Mouse (Mus musculus) ES-E14 (cell line): ENCODE measurements at regions not wholly inside any gene's neighbourhood (a gene's known extent, or its start where the extent isn't known, plus 50 kb on each side); places are given as distances from the start of the nearest gene placed in this dataset.

ENCODE experiments used
- DNase-seq: peaks from one replicate; pipeline ENCODE4 v3.0.0-alpha.2; 2013; ENCODE audit warnings: low read depth, low spot score
- H3K27ac ChIP-seq: 2 replicates; pipeline ENCODE4 v1.5.1; 2012; ENCODE audit warnings: low read depth, mild to moderate bottlenecking, low read length, moderate library complexity, mixed read lengths; ENCODE audit not compliant: poor library complexity, insufficient read depth, severe bottlenecking
- H3K36me3 ChIP-seq: 2 replicates; pipeline ENCODE4 v1.6.1; 2012; ENCODE audit warnings: mild to moderate bottlenecking, low read length, moderate library complexity, mixed read lengths; ENCODE audit not compliant: control insufficient read depth, poor library complexity, insufficient read depth, severe bottlenecking
- H3K4me1 ChIP-seq, 2 experiments: fragments of 150-350 bp in 1 of 2; sonication (generic) in 1 of 2; 2 replicates each; pipeline ENCODE4 v1.6.1; 2012; ENCODE audit warnings: low read length in 2 of 2, mild to moderate bottlenecking in 1 of 2, mixed read lengths in 1 of 2; ENCODE audit not compliant: control insufficient read depth in 2 of 2, insufficient read depth in 2 of 2, poor library complexity in 1 of 2
- H3K4me3 ChIP-seq, 2 experiments: fragments of 150-350 bp in 1 of 2; sonication (generic) in 1 of 2; 2 replicates each; pipeline ENCODE4 v1.5.1; 2012; ENCODE audit warnings: low read length in 2 of 2, low read depth in 1 of 2, mild to moderate bottlenecking in 1 of 2, mixed read lengths in 1 of 2; ENCODE audit not compliant: insufficient read depth in 1 of 2, poor library complexity in 1 of 2, severe bottlenecking in 1 of 2
- H3K9ac ChIP-seq: 2 replicates; pipeline ENCODE4 v1.6.1; 2012; ENCODE audit warnings: low read depth, mild to moderate bottlenecking, low read length, mixed read lengths; ENCODE audit not compliant: poor library complexity, insufficient read depth, severe bottlenecking
- H3K9me3 ChIP-seq: fragments of 150-350 bp; sonication (generic); 2 replicates; pipeline ENCODE4 v1.6.1; 2012; ENCODE audit warnings: low read depth, mild to moderate bottlenecking, low read length; ENCODE audit not compliant: control insufficient read depth, insufficient read depth
- CHD2 ChIP-seq: IDR thresholded peaks from 2 replicates; pipeline ENCODE4 v1.6.1; 2014; ENCODE audit warnings: mild to moderate bottlenecking, low read depth, low read length, inconsistent platforms
- HCFC1 ChIP-seq: IDR thresholded peaks from 2 replicates; pipeline ENCODE4 v1.6.1; 2012; ENCODE audit warnings: low read length, inconsistent platforms, borderline replicate concordance; ENCODE audit not compliant: insufficient read depth
- MAFK ChIP-seq: IDR thresholded peaks from 2 replicates; pipeline ENCODE4 v1.6.1; 2014; ENCODE audit warnings: mild to moderate bottlenecking, low read depth, low read length, inconsistent platforms; ENCODE audit not compliant: insufficient read depth
- ZC3H11A ChIP-seq: IDR thresholded peaks from 2 replicates; pipeline ENCODE4 v1.6.1; 2012; ENCODE audit warnings: low read depth, mild to moderate bottlenecking, inconsistent platforms, low read length, borderline replicate concordance
- ZNF384 ChIP-seq: IDR thresholded peaks from 2 replicates; pipeline ENCODE4 v1.6.1; 2012; ENCODE audit warnings: low read depth, low read length, inconsistent platforms
- in situ Hi-C, 2 experiments: fragments of 600-800 bp; cut with MboI; formaldehyde crosslinking; loops; one replicate each; pipeline ENCODE4 v1.15.1; 2025; ENCODE audit warnings: low sequenced_read_pairs in 2 of 2, inconsistent platforms in 1 of 2; ENCODE audit not compliant: unreplicated experiment in 2 of 2

GRCm38 (mm10) chr6:51656883-51657640, 133.4 kb downstream of the Snx10 start:
- no peak overlapping the region for H3K4me3 ChIP-seq
- H3K36me3 ChIP-seq: no peaks in the 10 kb centered on the region
- H3K27ac ChIP-seq: no peak overlapping the region
- H3K4me1 ChIP-seq: peaks cover 0 to 3% of the 10 kb centered on the region in 2 experiments; a peak in 1 of 4 replicates
- TF ChIP-seq CHD2 (no peak), ZNF384 (no peak), MAFK (no peak), HCFC1 (no peak), ZC3H11A (no peak)
- no peaks in the 10 kb centered on the region for H3K9me3 ChIP-seq
- H3K9ac ChIP-seq: no peak overlapping the region
- DNase-seq: no peak
- in situ Hi-C loops: no loop called here

DNA sequence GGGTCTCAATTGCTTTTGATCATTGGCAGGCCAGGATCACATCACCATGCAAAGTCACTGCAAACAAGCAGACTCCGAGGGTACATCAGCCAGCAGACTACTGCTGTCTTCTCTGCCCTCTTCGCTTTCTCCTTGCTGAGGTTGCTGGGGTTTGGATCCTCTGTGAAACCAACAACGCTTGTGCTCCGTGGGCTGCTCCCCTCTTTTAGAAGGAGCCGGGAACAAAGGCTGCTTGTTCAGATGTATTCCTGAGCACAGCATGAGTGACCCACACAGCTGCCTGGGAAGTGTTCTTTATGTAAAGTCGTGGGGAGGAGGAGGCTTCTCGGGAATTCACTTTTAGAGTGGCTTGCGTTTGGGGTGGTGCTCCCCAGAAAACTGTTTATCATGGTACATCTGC, 134.7 kb downstream of the Snx10 start:
- DNase-seq: no peak
- Histone ChIP-seq H3K9ac (no peak overlapping the region), H3K4me3 (no peak overlapping the region), H3K36me3 (no peaks in the 10 kb centered on the region), H3K27ac (no peak overlapping the region), H3K4me1 (peaks cover 0 to 3% of the 10 kb centered on the region in 2 experiments; a peak in 1 of 4 replicates), H3K9me3 (no peaks in the 10 kb centered on the region)
- TF ChIP-seq CHD2: no peak
- no peak for TF ChIP-seq ZC3H11A
- TF ChIP-seq HCFC1: no peak
- no peak for TF ChIP-seq ZNF384
- no peak for TF ChIP-seq MAFK
- in situ Hi-C loops: no loop called here

DNA sequence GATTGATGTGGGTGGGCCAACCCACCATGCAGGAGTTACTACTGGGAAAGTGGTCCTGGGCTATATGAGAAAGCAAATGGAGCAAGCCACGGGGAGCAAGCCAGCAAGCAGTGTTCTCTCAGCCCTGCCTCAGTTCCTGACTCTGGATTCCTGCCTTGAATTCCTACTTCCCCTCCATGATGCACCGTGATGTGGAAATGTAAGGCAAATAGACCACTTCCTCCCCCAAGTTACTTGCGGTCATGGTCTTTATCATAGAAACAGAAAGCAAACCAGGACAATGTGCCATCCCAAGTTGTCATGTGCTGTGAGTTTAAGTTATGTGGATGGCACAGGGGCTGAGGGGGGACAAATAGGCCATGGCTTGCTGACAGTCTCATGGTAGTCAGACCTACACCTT, 139.5 kb downstream of the Snx10 start:
- TF ChIP-seq ZNF384 (no peak), ZC3H11A (no peak), HCFC1 (no peak), MAFK (no peak), CHD2 (no peak)
- H3K27ac ChIP-seq: no peak overlapping the region
- in situ Hi-C loops: no loop called here
- H3K4me3 ChIP-seq: no peak overlapping the region
- no peaks in the 10 kb centered on the region for H3K36me3 ChIP-seq
- H3K4me1 ChIP-seq: peaks cover 0 to 2% of the 10 kb centered on the region in 2 experiments; a peak in 1 of 4 replicates
- H3K9me3 ChIP-seq: no peaks in the 10 kb centered on the region
- H3K9ac ChIP-seq: no peak overlapping the region
- DNase-seq: no peak

DNA sequence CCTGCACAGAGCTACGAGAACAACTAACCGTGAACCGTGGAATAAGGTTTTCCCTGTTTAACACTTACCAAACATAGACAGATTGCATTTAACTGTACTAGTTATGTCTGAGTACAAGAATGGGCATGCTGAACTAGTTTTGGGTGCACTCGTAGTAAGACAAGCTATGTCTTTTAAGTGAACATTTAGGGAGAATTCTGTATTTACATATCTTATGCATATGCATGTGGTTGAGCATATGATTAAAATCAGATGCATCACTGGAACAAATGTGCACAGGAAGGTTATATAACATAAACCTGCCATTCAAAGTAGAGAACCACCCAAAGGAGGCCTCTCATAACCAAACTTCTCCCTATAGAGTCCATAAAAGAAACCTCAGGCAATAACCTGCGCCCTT, 140.3 kb downstream of the Snx10 start:
- Histone ChIP-seq H3K4me3 (no peak overlapping the region), H3K36me3 (no peaks in the 10 kb centered on the region), H3K9ac (no peak overlapping the region), H3K9me3 (no peaks in the 10 kb centered on the region), H3K27ac (no peak overlapping the region), H3K4me1 (no peaks in the 10 kb centered on the region)
- no peak for TF ChIP-seq CHD2
- TF ChIP-seq HCFC1: no peak
- TF ChIP-seq ZNF384: no peak
- TF ChIP-seq ZC3H11A: no peak
- no peak for TF ChIP-seq MAFK
- in situ Hi-C loops: no loop called here
- no peak for DNase-seq
